30 mouse cellular contexts compared by ENCODE assay signal in the genomic region with DNA sequence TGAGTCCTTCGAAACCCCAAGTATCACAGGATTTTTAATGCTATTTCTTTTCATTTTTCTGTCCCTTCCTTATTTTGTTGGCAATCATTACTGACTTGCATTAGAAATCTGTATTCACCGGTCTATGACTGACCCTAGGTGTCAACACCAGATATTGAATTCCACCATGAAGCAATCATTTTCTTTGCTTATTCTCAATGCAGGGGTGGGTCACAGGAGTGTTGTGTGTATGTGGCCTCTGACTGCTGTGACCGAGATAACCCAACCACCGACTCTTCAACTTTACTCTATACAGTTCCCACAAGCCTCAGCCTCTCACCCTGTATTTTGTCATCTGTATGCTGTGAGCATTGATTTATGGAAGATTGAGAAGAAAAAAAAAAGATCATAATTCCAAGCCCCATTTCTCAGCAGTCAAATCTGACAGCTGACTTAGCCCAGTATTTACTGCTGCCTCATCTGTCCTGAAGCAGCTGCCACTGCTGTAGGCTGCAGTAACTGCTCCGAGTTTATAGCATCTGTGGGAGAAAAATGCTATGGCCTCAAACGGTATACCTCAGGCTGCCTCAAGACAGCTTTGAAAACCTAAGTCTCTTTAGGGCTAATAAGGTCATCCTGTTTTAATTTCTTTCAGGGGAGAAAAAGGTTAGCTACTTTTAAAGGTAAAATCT.
DNase-seq lines count a peak whose midpoint lies in the region; ATAC-seq and TF ChIP-seq lines count a peak whose summit lies in the region.
"Had no signal": no experiment of that assay in that cellular context is flagged by ENCODE, and none has a peak within 500 bp of the region (broad histone marks: within the 10 kb centered on the region; RNA-seq: fewer than 3 reads in every experiment).

No protein-coding gene starts in this region.

- H3K9ac ChIP-seq in forebrain, postnatal 0 days = no peak overlapping the region
- no peak overlapping the region for H3K9ac ChIP-seq in forebrain, embryonic 14.5 days (ENCODE audit: low read length)
- H3K9ac ChIP-seq in limb, embryonic 14.5 days (ENCODE audit: low read depth, low read length, severe bottlenecking) = no peak overlapping the region
- H3K9ac ChIP-seq in neural tube, embryonic 15.5 days (replicated peaks) = no peak overlapping the region
- H3K9ac ChIP-seq: heart, embryonic 15.5 days; limb, embryonic 12.5 days; liver, embryonic 13.5 days; neural tube, embryonic 13.5 days had no signal

- ATAC-seq in forebrain, postnatal 0 days = 0 out of 2 replicates have a peak, but pooled peaks have one; percentile 45
- ATAC-seq in forebrain, embryonic 14.5 days = no peak
- ATAC-seq in limb, embryonic 14.5 days (ENCODE audit: low FRiP score, low read depth) = peak; percentile 50; the same call in 1 of the 2 replicates
- 0 out of 2 replicates have a peak, but pooled peaks have one; percentile 26 for ATAC-seq in neural tube, embryonic 15.5 days (ENCODE audit: low FRiP score)
- ATAC-seq: CD4-positive, CD25-positive, alpha-beta regulatory T cell, adult 4 months; forebrain, embryonic 16.5 days; hindbrain, embryonic 16.5 days had no signal

- H3K4me2 ChIP-seq in forebrain, postnatal 0 days (ENCODE audit: low read depth) = no peak overlapping the region
- no peak overlapping the region for H3K4me2 ChIP-seq in forebrain, embryonic 14.5 days (ENCODE audit: low read length)
- no peak overlapping the region for H3K4me2 ChIP-seq in limb, embryonic 14.5 days (replicated peaks; ENCODE audit: low read depth, low read length, severe bottlenecking)
- H3K4me2 ChIP-seq in neural tube, embryonic 15.5 days = no peak overlapping the region
- H3K4me2 ChIP-seq: heart, embryonic 15.5 days; limb, embryonic 12.5 days; liver, embryonic 13.5 days; neural tube, embryonic 13.5 days had no signal

- TF ChIP-seq CTCF in forebrain, postnatal 0 days (IDR thresholded peaks at IDR 0.05; ENCODE audit: low read depth) = no peak
- TF ChIP-seq CTCF in C2C12 (IDR thresholded peaks at IDR 0.05; ENCODE audit: control insufficient read depth, insufficient read depth, insufficient read length) = no peak

- no peak overlapping the region for H3K27ac ChIP-seq in forebrain, postnatal 0 days (ENCODE audit: low read depth, low read length)
- H3K27ac ChIP-seq in forebrain, embryonic 14.5 days (ENCODE audit: low read depth, low read length) = no peak overlapping the region
- H3K27ac ChIP-seq in limb, embryonic 14.5 days (replicated peaks; ENCODE audit: low read depth, low read length) = no peak overlapping the region
- no peak overlapping the region for H3K27ac ChIP-seq in neural tube, embryonic 15.5 days (replicated peaks)
- H3K27ac ChIP-seq: heart, embryonic 10.5 days; heart, embryonic 15.5 days; kidney, postnatal 0 days; limb, embryonic 12.5 days; liver, embryonic 13.5 days; macrophage; neural tube, embryonic 13.5 days had no signal

- peaks cover 70% of the 10 kb centered on the region for H3K79me2 ChIP-seq in C2C12 (ENCODE audit: control insufficient read depth, insufficient read depth)

- H3K27me3 ChIP-seq in forebrain, postnatal 0 days (ENCODE audit: insufficient read depth, low read length) = no peaks in the 10 kb centered on the region
- no peaks in the 10 kb centered on the region for H3K27me3 ChIP-seq in forebrain, embryonic 14.5 days (replicated peaks; ENCODE audit: control insufficient read depth, insufficient read depth, low read length)
- no peaks in the 10 kb centered on the region for H3K27me3 ChIP-seq in C2C12 (ENCODE audit: control insufficient read depth, insufficient read depth, insufficient read length)
- H3K27me3 ChIP-seq in limb, embryonic 14.5 days (ENCODE audit: control insufficient read depth, insufficient read depth, low read length) = no peaks in the 10 kb centered on the region
- H3K27me3 ChIP-seq in neural tube, embryonic 15.5 days (replicated peaks) = no peaks in the 10 kb centered on the region
- H3K27me3 ChIP-seq: heart, embryonic 15.5 days; limb, embryonic 12.5 days; liver, embryonic 13.5 days; neural tube, embryonic 13.5 days had no signal

- DNase-seq in forebrain, postnatal 0 days = no peak
- DNase-seq in forebrain, embryonic 14.5 days (ENCODE audit: low spot score) = no peak
- DNase-seq in limb, embryonic 14.5 days (ENCODE audit: low spot score) = no peak
- DNase-seq in urinary bladder, postnatal 25 days (ENCODE audit: low spot score) = no peak
- DNase-seq in layer of hippocampus, adult 9-10 months (ENCODE audit: low spot score) = no peak
- DNase-seq: adrenal gland, postnatal 25 days; cerebellum, adult 2 months; cerebellum, postnatal 14 days; gastrocnemius, postnatal 14 days; kidney, adult 18-20 months; kidney, postnatal 4 days; liver, embryonic 13.5 days; lung, adult 2 months; lung, postnatal 10 days; midbrain, embryonic 14.5 days; right cerebral cortex, adult 18-20 months; spleen, adult 18-20 months; thymus, adult 18-20 months; thymus, postnatal 25 days had no signal

- no peaks in the 10 kb centered on the region for H3K9me3 ChIP-seq in forebrain, postnatal 0 days (ENCODE audit: low read length)
- no peaks in the 10 kb centered on the region for H3K9me3 ChIP-seq in forebrain, embryonic 14.5 days (replicated peaks; ENCODE audit: control insufficient read depth, low read length)
- H3K9me3 ChIP-seq in limb, embryonic 14.5 days (ENCODE audit: control insufficient read depth, low read length) = no peaks in the 10 kb centered on the region
- H3K9me3 ChIP-seq in neural tube, embryonic 15.5 days (replicated peaks) = no peaks in the 10 kb centered on the region
- H3K9me3 ChIP-seq: heart, embryonic 10.5 days; heart, embryonic 15.5 days; limb, embryonic 12.5 days; liver, embryonic 13.5 days; neural tube, embryonic 13.5 days had no signal

- H3K4me1 ChIP-seq in forebrain, postnatal 0 days (ENCODE audit: insufficient read depth) = no peaks in the 10 kb centered on the region
- H3K4me1 ChIP-seq in forebrain, embryonic 14.5 days (ENCODE audit: control insufficient read depth, insufficient read depth, low read length) = no peaks in the 10 kb centered on the region
- H3K4me1 ChIP-seq in limb, embryonic 14.5 days (ENCODE audit: control insufficient read depth, insufficient read depth, low read length) = peaks cover 7% of the 10 kb centered on the region; the same call in 1 of the 2 replicates
- no peaks in the 10 kb centered on the region for H3K4me1 ChIP-seq in neural tube, embryonic 15.5 days
- H3K4me1 ChIP-seq: liver, embryonic 13.5 days had no signal

- WGBS in forebrain, postnatal 0 days = 85% methylated on average over 6 of the region's 6 CpGs
- 83% methylated on average over 6 of the region's 6 CpGs for WGBS in forebrain, embryonic 14.5 days
- WGBS in limb, embryonic 14.5 days = 50% methylated on average over 6 of the region's 6 CpGs
- WGBS in neural tube, embryonic 15.5 days = 56% methylated on average over 6 of the region's 6 CpGs

- no peak overlapping the region for H3K4me3 ChIP-seq in forebrain, postnatal 0 days (ENCODE audit: low read depth, low read length)
- H3K4me3 ChIP-seq in forebrain, embryonic 14.5 days (ENCODE audit: low read depth, low read length) = no peak overlapping the region
- no peak overlapping the region for H3K4me3 ChIP-seq in C2C12 (ENCODE audit: insufficient read depth, poor library complexity, severe bottlenecking)
- no peak overlapping the region for H3K4me3 ChIP-seq in limb, embryonic 14.5 days (replicated peaks; ENCODE audit: low read length)
- no peak overlapping the region for H3K4me3 ChIP-seq in neural tube, embryonic 15.5 days (replicated peaks)
- H3K4me3 ChIP-seq: heart, embryonic 10.5 days; heart, embryonic 15.5 days; limb, embryonic 12.5 days; liver, embryonic 13.5 days; neural tube, embryonic 13.5 days had no signal

- no peak for TF ChIP-seq POLR2A in limb, embryonic 14.5 days (IDR thresholded peaks at IDR 0.05; ENCODE audit: borderline replicate concordance, extremely low read depth, insufficient read depth, insufficient read length)

- H3K36me3 ChIP-seq in forebrain, postnatal 0 days (ENCODE audit: insufficient read depth) = no peaks in the 10 kb centered on the region
- H3K36me3 ChIP-seq in forebrain, embryonic 14.5 days (ENCODE audit: control insufficient read depth, insufficient read depth, low read length) = no peaks in the 10 kb centered on the region
- no peaks in the 10 kb centered on the region for H3K36me3 ChIP-seq in C2C12 (ENCODE audit: control insufficient read depth, insufficient read depth)
- no peaks in the 10 kb centered on the region for H3K36me3 ChIP-seq in limb, embryonic 14.5 days (ENCODE audit: control insufficient read depth, insufficient read depth, low read length)
- H3K36me3 ChIP-seq in neural tube, embryonic 15.5 days = no peaks in the 10 kb centered on the region
- H3K36me3 ChIP-seq: heart, embryonic 10.5 days; heart, embryonic 15.5 days; limb, embryonic 12.5 days; liver, embryonic 13.5 days; neural tube, embryonic 13.5 days had no signal

- no peak overlapping the region for H3ac ChIP-seq in C2C12 (ENCODE audit: control insufficient read depth, insufficient read length, low read depth)

- H3K79me3 ChIP-seq in C2C12 (ENCODE audit: low read depth) = peaks cover 16% of the 10 kb centered on the region

TF ChIP-seq in C2C12, 6 proteins besides CTCF, POLR2A, EP300 and RAD21:
- TF ChIP-seq MYOG (IDR thresholded peaks at IDR 0.05; ENCODE audit: control insufficient read depth, extremely low read depth, insufficient read length) = no peak
- peak; percentile 70 for TF ChIP-seq MYOD1 (IDR thresholded peaks at IDR 0.05; ENCODE audit: control insufficient read depth, insufficient read length, low read depth)
